Mouse (Mus musculus) spleen, adult 12 weeks (tissue): ENCODE data around the gene BC025920.

Experiments
- DNase-seq: peaks from one replicate; pipeline ENCODE4 v3.0.0; 2022; ENCODE audit warnings: low spot score

The BC025920 gene

DNA sequence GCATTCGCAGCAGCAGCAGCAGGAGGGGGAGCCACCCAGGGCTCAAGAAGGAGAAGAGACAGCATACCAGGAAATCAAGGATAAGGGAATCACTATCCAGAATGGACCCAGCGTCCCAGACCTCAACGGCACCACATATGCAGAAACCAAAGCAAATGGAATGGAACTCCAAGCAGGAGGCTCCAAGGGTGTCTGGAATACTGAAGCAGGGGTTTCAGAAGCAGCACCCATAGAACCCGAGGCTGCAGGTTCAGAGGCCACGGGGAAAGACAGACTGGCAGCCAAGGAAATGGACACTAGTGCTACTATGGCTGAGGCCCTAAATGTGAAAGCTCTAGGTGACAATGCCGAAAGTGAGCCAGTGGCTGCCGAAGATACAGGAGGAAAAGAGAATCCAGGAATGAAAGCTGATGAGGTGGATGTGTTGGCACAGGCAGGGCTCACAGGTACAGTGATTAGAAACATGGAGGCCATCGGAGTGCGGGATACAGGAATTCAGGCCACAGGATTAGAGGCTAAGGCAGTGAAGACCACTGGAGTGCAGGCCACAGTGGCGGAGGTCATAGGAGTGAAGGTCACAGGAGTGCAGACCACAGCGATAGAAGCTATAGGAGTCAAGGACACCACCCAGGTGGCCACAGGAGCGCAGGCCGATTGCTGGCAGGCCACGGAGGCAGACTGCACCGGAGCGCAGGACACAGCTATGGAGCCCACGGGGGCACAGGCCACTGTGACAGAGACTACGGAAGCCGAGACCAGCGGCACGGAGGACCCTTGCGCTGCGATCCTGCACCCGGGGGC is 36.8 kb downstream of the BC025920 start:
- DNase-seq: no peak

DNA sequence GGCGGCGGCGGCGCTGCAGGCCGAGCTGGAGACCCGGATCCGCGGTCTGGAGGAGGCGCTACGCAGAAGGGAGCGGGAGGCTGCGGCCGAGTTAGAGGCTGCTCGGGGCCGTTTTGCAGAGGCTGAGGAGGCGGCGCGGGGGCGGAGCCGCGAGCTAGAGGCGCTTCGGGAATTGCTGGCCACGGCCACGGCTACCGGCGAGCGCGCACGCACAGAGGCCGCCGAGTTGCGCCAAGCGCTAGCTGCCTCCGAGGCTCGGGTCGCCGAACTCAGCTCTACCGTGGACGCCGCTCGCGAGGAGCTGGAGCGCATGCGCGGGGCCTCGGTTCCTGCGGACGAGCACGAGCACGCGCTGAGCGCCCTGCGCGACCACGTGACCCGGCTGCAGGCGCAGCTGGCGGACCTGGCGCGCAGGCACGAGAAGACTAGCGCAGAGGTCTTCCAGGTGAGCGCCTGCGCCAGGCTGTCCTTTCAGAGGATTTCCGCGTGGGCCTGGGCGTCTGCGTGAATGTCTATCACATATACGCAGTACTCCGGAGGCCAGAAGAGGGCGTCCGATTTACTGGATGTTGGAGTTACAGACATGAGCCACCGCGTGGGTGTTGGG is 37.5 kb downstream of the BC025920 start:
- peak; percentile 87 for DNase-seq

DNA sequence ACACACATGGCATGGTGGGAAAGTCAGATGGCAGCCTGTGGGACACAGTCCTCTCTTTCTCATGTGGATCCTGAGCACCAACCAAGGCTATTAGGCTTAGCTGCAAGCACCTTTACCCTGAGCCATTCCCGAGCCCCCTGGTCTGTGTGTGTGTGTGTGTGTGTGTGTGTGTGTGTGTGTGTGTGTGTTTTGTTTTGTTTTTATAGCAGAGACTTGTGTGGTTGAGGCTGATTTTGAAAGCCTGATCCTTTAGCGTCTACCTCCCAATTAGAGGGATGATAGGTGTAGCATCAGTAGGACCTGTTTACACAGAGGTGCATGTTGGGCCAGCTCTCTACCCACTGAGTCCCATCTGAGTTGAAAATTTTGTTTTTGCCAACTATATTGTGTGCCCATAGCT is 38.1 kb downstream of the BC025920 start:
- DNase-seq: no peak

DNA sequence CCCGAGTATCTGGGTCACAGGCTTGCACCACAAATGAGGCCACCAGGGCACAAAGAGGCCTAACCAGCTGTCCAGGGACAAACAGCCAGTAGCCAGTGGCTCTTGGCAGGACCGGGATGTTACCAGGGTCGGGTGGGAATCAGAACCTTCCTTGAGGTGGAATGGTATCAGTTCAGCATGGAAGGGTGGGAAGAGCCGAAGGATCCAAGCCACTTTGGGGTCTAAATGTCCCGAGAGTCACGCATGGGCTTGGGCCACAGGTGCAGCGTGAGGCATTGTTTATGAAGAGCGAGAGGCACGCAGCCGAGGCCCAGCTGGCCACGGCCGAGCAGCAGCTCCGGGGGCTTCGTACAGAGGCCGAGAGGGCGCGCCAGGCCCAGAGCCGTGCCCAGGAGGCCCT is 38.6 kb downstream of the BC025920 start:
- no peak for DNase-seq

DNA sequence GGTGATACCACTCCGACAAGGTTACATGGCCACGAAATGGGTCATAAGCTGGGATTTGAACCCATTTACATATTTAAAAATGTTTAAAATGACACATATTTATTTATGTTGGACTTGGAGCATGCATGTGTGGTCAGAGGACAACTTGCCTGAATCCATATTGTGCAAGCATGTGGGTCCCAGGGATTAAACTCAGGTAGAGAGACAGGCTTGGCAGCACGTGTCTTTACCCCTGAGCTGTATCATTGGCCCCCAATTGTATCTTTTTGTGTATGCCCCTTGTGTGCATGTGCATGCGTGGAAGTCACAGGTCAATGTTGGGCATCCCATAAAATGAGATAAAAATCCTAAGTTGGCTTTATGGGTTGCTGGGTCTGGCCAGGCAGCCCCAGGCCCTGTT is 39.3 kb downstream of the BC025920 start:
- DNase-seq: no peak

DNA sequence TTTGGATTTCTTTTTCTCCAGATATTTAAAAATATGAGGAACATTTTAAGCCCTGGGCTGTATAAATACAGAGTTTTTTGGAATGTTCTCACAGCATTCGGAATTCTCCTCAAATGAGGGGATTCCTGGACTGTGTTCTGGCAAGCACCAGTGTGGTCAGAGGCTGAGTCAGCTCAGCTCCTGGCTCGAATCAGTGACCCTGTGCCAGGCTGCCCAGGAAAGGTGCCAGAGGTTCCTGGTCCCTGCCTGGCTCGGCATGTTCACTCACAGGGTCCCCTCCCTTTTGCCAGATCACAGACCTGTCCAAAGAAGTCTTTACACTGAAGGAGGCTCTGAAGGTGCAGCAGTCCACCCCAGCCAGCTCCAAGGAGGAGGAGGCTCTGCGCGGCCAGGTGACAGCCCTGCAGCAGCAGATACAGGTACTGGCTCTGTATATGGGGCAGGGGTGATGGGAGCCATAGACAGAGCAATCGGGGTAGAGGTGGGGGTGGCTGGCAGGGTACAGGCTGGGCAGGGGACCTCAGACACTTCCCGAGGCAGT is 40.0 kb downstream of the BC025920 start:
- DNase-seq: no peak

DNA sequence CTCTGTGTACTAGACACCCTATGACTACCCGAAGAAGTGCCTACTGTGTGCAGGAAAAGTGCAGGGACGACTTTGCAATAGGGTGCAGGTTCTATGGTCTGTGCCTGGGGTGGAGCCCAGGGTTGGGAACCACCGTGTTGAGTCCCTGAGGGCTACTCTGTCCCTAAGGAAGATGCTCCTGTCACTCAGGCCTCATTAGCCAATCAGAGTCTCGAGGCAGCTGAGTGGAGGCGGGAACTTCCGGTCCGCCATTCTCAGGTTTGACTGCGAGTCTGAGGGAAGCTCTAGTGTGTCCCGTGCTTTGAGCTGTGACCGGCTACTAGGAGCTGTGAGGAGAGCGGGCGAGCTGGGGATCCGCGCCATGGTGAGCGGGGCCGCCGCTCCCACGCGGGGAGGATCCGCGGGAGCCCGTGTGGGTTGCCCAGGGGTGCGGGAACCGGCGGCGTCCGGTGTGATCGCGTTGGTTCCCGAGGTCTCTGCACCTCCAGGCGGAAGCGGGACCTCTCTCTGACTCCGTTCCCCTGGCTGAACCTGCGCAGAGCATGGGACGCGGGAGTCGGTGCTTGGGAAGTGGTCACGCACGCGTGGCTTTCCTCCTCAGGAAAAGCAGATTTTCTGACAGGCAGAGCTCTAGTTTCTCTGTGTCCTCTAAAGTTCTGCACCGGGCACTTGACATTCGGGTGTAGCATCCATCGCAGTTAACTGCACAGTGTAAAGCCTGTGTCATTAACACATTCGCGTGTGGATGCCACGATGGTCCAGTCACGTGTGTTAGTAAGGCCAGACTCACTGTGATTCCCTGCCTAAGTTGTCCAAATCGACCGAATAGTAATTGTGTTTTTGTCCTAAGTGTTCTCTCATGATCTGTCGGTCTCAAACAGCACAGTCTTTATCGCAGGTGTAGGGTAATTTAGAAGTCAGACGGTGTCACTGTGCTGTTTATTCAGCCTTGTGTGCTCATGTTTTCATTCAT is 43.0 kb downstream of the BC025920 start, which contains the start of gene Gm10778:
TSS of gene Gm10778 (plus strand) at position 257 of the 973 bp plus-strand sequence.
- DNase-seq: peak; percentile 83

DNA sequence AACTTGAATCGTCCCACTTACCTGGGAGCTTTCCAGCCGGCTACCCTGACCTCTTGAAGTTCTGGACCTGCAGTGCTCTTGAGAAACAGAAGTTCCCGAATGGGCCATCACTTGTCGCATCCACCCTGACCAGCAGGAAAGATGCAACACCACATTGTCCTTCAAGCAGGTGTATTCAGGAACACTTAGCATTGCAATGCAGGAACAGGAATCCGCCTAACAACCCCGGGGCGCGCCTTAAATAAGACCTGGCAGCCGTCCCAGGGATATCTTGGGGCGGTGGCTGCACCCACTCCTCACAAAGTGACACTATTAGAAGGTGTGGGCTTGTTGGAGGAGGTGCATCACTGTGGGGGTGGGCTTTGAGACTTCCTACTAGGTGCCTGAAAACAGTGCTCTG is 49.1 kb downstream of the BC025920 start:
- DNase-seq: no peak

DNA sequence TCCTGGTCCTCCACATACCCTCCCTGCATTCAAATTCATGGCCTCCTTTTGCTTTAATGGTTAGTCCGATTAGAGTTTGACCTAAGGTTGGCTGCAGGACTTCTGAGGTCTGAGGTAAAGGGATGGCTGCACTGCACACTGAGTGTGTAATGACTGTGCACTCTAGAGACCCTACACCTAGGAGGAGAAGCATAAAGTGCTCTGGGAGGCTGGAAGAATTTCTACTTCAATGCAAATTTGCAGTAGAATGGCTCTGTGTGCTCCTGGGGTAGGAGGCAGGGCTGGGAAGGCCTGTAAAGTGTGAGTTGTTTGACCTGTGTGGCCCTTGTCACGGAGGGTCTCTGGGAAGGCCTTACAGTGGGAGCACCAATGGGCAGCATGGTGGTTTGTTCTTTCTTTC is 50.1 kb downstream of the BC025920 start:
- no peak for DNase-seq
